Mouse (Mus musculus) liver, embryonic 11.5 days (tissue): ENCODE results near the gene Shf. TPM values are rescaled to one million over a fixed set of nuclear protein-coding genes. Genes with fewer than 3 reads are reported as not detected.

Experiments
- ATAC-seq: fragments of 200-750 bp; cut with Nextera tagmentation; replicated peaks from 2 replicates; pipeline ENCODE4 v1.8.0; 2017; ENCODE audit warnings: moderate number of reproducible peaks, mild to moderate bottlenecking, moderate TSS enrichment, moderate library complexity; ENCODE audit not compliant: low FRiP score
- DNase-seq: peaks from one replicate; pipeline ENCODE4 v3.0.0-alpha.2; 2017; ENCODE audit warnings: low spot score
- H3K27ac ChIP-seq: fragments of 300-500 bp; sonication (generic); 2 replicates; pipeline ENCODE4 v1.5.1; 2014; ENCODE audit warnings: mild to moderate bottlenecking, low read depth, low read length, control low read depth
- H3K27me3 ChIP-seq: fragments of 300-500 bp; sonication (generic); replicated peaks from 2 replicates; pipeline ENCODE4 v1.6.1; 2014; ENCODE audit warnings: low read length, mixed read lengths; ENCODE audit not compliant: control insufficient read depth, insufficient read depth
- H3K36me3 ChIP-seq: fragments of 300-500 bp; sonication (generic); 2 replicates; pipeline ENCODE4 v1.6.1; 2014; ENCODE audit warnings: mild to moderate bottlenecking, low read length, moderate library complexity, mixed read lengths; ENCODE audit not compliant: control insufficient read depth, insufficient read depth
- H3K4me1 ChIP-seq: fragments of 300-500 bp; sonication (generic); replicated peaks from 2 replicates; pipeline ENCODE4 v1.6.1; 2014; ENCODE audit warnings: low read length, mixed read lengths; ENCODE audit not compliant: control insufficient read depth, insufficient read depth
- H3K4me2 ChIP-seq: fragments of 300-500 bp; sonication (generic); 2 replicates; pipeline ENCODE4 v1.6.1; 2014; ENCODE audit warnings: mild to moderate bottlenecking, control low read depth, moderate library complexity
- H3K4me3 ChIP-seq: fragments of 300-500 bp; sonication (generic); 2 replicates; pipeline ENCODE4 v1.5.1; 2014; ENCODE audit warnings: low read depth, low read length, control low read depth
- H3K9ac ChIP-seq: fragments of 300-500 bp; sonication (generic); 2 replicates; pipeline ENCODE4 v1.6.1; 2014; ENCODE audit warnings: low read depth, low read length, control low read depth
- H3K9me3 ChIP-seq: fragments of 300-500 bp; sonication (generic); 2 replicates; pipeline ENCODE4 v1.6.1; 2016; ENCODE audit warnings: low read length, inconsistent platforms, mixed read lengths; ENCODE audit not compliant: control insufficient read depth
- WGBS: fragments of 180-500 bp; shearing (Covaris S2); extraction: QIAGEN DNeasy Blood & Tissue Kit; methylation state at CpG from one replicate; pipeline ENCODE4 v1.1.7; 2014; 5-methylcytosine and 5-hydroxymethylcytosine counted together
- polyA plus RNA-seq: library from polyadenylated mRNA; unstranded; fragments of >200 nt; fragmentation: Nextera tagmentation; extraction: Ambion mirVana; gene quantifications from 2 replicates; pipeline ENCODE4 v1.2.1, GENCODE M21; 2014

The Shf gene
- polyA plus RNA-seq, 1 experiment from 2014 or later, result 2.5 TPM

DNA sequence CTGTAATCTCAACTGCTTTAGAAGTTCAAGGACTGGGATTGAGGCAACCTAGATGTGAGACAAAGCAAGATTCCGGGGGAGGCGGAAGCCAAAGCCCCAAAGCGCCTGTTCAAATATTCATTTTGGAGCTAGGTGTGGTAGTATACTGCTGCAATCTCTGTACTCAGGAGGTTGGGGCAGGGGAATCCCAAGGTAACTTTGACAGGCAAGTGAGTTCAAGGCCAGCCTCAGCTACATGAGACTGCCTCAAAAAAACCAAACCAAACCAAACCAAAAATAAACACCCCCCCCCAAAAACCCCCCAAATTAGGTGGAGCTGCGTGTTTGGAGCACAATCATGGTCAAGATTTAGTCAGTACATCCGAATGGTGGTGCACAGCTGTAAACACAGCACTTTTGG is 5.0 kb upstream of the Shf start:
- no peak overlapping the region for H3K9ac ChIP-seq
- ATAC-seq (no peak), DNase-seq (no peak)
- H3K36me3 ChIP-seq, result no peaks in the 10 kb centered on the region
- H3K27me3 ChIP-seq, result no peaks in the 10 kb centered on the region; the same call in 1 of the 2 replicates
- peaks cover 3% of the 10 kb centered on the region for H3K4me1 ChIP-seq
- no peaks in the 10 kb centered on the region for H3K9me3 ChIP-seq
- WGBS, result 71% methylated on average over 5 of the region's 5 CpGs
- no peak overlapping the region for H3K27ac ChIP-seq
- H3K4me2 ChIP-seq, result no peak overlapping the region
- no peak overlapping the region for H3K4me3 ChIP-seq

- Histone ChIP-seq H3K9me3 (no peaks in the 10 kb centered on the region), H3K4me2 (no peak overlapping the region), H3K4me1 (peaks cover 5% of the 10 kb centered on the region), H3K36me3 (no peaks in the 10 kb centered on the region), H3K9ac (no peak overlapping the region), H3K4me3 (no peak overlapping the region), H3K27ac (no peak overlapping the region), H3K27me3 (no peaks in the 10 kb centered on the region; the same call in 1 of the 2 replicates)
- ATAC-seq (no peak), DNase-seq (no peak)
- 72% methylated on average over 1 of the region's 1 CpGs for WGBS
These were observed 3.6 kb upstream of the Shf start for GRCm38 (mm10) chr2:122372541-122372940.

- no peak overlapping the region for H3K27ac ChIP-seq
- H3K27me3 ChIP-seq, result no peaks in the 10 kb centered on the region; the same call in 1 of the 2 replicates
- ATAC-seq (no peak), DNase-seq (no peak)
- 59% methylated on average over 3 of the region's 3 CpGs for WGBS
- no peak overlapping the region for H3K4me3 ChIP-seq
- no peaks in the 10 kb centered on the region for H3K36me3 ChIP-seq
- no peaks in the 10 kb centered on the region for H3K9me3 ChIP-seq
- H3K4me1 ChIP-seq, result peaks cover 8% of the 10 kb centered on the region
- no peak overlapping the region for H3K4me2 ChIP-seq
- no peak overlapping the region for H3K9ac ChIP-seq
These were observed 3.1 kb upstream of the Shf start for GRCm38 (mm10) chr2:122372067-122372466.

DNA sequence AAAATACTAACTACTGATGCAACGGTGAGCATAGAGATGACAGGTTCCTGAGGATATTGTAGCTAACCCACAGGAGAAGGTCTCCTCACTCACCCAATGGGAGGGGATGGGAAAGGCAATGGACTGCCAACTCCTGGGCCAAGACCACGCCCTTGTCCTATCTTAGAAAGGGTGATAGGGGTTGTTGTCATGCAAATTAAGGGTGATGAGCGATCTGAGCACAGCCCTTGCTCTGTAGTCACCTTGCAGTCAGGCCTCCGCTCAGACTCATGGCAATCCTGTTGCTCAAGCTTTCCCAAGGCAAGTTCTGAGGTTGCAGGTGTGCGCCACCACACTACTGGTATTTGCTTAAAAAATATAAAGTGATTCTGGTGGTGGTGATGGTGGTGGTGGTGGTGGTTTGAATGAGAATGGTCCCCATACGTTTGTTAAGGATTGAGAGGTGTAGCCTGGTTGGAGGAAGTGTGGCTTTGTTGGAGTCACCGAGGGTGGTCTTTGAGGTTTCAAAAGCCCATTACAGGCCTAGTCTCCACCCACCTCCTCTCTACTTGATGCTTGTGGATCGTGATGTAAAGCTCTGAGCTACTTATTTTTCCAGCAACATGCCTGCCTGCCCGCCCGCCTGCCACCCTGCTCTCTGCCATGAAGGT is 1.3 kb upstream of the Shf start:
- 43% methylated on average over 10 of the region's 10 CpGs for WGBS
- no peak overlapping the region; the same call in 1 of the 2 replicates for H3K4me3 ChIP-seq
- no peaks in the 10 kb centered on the region; the same call in 1 of the 2 replicates for H3K27me3 ChIP-seq
- no peak overlapping the region for H3K9ac ChIP-seq
- no peak overlapping the region for H3K27ac ChIP-seq
- ATAC-seq, result no peak
- H3K4me1 ChIP-seq, result peaks cover 14% of the 10 kb centered on the region
- H3K36me3 ChIP-seq, result no peaks in the 10 kb centered on the region
- H3K9me3 ChIP-seq, result no peaks in the 10 kb centered on the region
- no peak for DNase-seq
- H3K4me2 ChIP-seq, result peak overlapping the region; percentile 25

GRCm38 (mm10) chr2:122368081-122368971 is 636 bp downstream of the Shf start:
- ATAC-seq (peak; percentile 29), DNase-seq (peak; percentile 73)
- H3K9ac ChIP-seq, result peak overlapping the region; percentile 79
- WGBS, result 2% methylated on average over 46 of the region's 55 CpGs
- no peaks in the 10 kb centered on the region for H3K36me3 ChIP-seq
- no peaks in the 10 kb centered on the region for H3K9me3 ChIP-seq
- H3K27ac ChIP-seq, result peak overlapping the region; percentile 74
- H3K4me3 ChIP-seq, result peak overlapping the region; percentile 84
- H3K4me2 ChIP-seq, result peak overlapping the region; percentile 98
- no peaks in the 10 kb centered on the region; the same call in 1 of the 2 replicates for H3K27me3 ChIP-seq
- H3K4me1 ChIP-seq, result peaks cover 25% of the 10 kb centered on the region

DNA sequence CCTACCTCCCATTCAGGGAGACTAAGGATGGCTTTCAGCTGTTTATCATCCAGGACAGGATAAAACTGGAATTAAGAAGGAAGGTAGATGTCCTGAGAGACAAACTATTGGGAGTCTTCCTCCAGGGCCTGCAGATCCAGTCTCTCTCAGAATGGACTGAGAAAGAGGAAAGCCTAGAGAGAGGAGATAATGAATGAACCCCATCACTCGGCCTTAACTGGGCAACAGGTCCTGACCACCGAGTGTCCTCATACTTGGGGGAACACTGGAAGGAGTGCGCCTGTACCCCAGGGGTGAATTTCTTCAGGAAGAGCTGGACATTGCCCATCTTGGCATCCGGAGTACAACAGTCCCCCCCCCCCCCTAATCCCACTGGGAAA is 1.3 kb downstream of the Shf start:
- no peaks in the 10 kb centered on the region for H3K9me3 ChIP-seq
- H3K4me3 ChIP-seq, result peak overlapping the region; percentile 84
- peak overlapping the region; percentile 98 for H3K4me2 ChIP-seq
- H3K27me3 ChIP-seq, result no peaks in the 10 kb centered on the region; the same call in 1 of the 2 replicates
- ATAC-seq (no peak), DNase-seq (no peak)
- peak overlapping the region; percentile 79; the same call in 1 of the 2 replicates for H3K9ac ChIP-seq
- H3K36me3 ChIP-seq, result no peaks in the 10 kb centered on the region
- 28% methylated on average over 4 of the region's 4 CpGs for WGBS
- H3K27ac ChIP-seq, result no peak overlapping the region
- H3K4me1 ChIP-seq, result peaks cover 25% of the 10 kb centered on the region

GRCm38 (mm10) chr2:122367181-122367580 is 1.8 kb downstream of the Shf start:
- WGBS, result 48% methylated on average over 4 of the region's 4 CpGs
- Histone ChIP-seq H3K27me3 (no peaks in the 10 kb centered on the region; the same call in 1 of the 2 replicates), H3K9ac (no peak overlapping the region), H3K9me3 (no peaks in the 10 kb centered on the region), H3K4me3 (peak overlapping the region; percentile 84; the same call in 1 of the 2 replicates), H3K27ac (no peak overlapping the region), H3K4me2 (peak overlapping the region; percentile 98), H3K4me1 (peaks cover 25% of the 10 kb centered on the region), H3K36me3 (no peaks in the 10 kb centered on the region)
- DNase-seq (no peak), ATAC-seq (no peak)

GRCm38 (mm10) chr2:122366706-122367105 is 2.3 kb downstream of the Shf start:
- Histone ChIP-seq H3K4me1 (peaks cover 25% of the 10 kb centered on the region), H3K9me3 (no peaks in the 10 kb centered on the region), H3K4me2 (peak overlapping the region; percentile 98), H3K9ac (no peak overlapping the region), H3K27me3 (no peaks in the 10 kb centered on the region; the same call in 1 of the 2 replicates), H3K4me3 (no peak overlapping the region), H3K27ac (no peak overlapping the region), H3K36me3 (no peaks in the 10 kb centered on the region)
- ATAC-seq (no peak), DNase-seq (no peak)
- WGBS, result 57% methylated on average over 5 of the region's 5 CpGs
